Mouse (Mus musculus) layer of hippocampus, adult 8-10 months (tissue): ENCODE measurements around the gene Adar. TPM values are rescaled to one million over a fixed set of nuclear protein-coding genes. Genes with fewer than 3 reads are reported as not detected.

Experiments used
- DNase-seq, 2 experiments: peaks; one replicate each; pipeline ENCODE4 v3.0.0; 2022; ENCODE audit warnings: low spot score in 2 of 2
- total RNA-seq, 4 experiments: library from RNA; stranded (reverse); gene quantifications; 2 replicates each; pipeline ENCODE4 v1.2.4; 2022

The Adar gene
- total RNA-seq, result 100 to 1,000 TPM; 112 to 157 (median 131) TPM

GRCm38 (mm10) chr3:89714359-89715206 lies at the start of gene Adar:
Gene Adar, plus strand, starts transcription at chr3:89715022.
- DNase-seq, result peak; percentile 90 to 93

- no peak for DNase-seq
These were observed 47.7 kb upstream of the Adar start for GRCm38 (mm10) chr3:89667131-89667530.

GRCm38 (mm10) chr3:89671334-89671733 lies 43.5 kb upstream of the Adar start:
- DNase-seq, result no peak

GRCm38 (mm10) chr3:89672573-89673317 lies 42.1 kb upstream of the Adar start:
- DNase-seq, result no peak

GRCm38 (mm10) chr3:89677617-89678016 lies 37.2 kb upstream of the Adar start:
- no peak for DNase-seq

GRCm38 (mm10) chr3:89686031-89686430 lies 28.8 kb upstream of the Adar start:
- no peak for DNase-seq

- DNase-seq, result peak; percentile 81 to 92
These were observed 25.9 kb upstream of the Adar start for GRCm38 (mm10) chr3:89688694-89689581.

GRCm38 (mm10) chr3:89691776-89692175 lies 23.0 kb upstream of the Adar start:
- DNase-seq, result no peak

- peak; percentile 21 to 51 for DNase-seq
These were observed 18.5 kb upstream of the Adar start for GRCm38 (mm10) chr3:89696152-89696821.

GRCm38 (mm10) chr3:89698958-89699357 lies 15.9 kb upstream of the Adar start:
- no peak for DNase-seq

GRCm38 (mm10) chr3:89700461-89700860 lies 14.4 kb upstream of the Adar start:
- no peak for DNase-seq

GRCm38 (mm10) chr3:89703596-89703995 lies 11.2 kb upstream of the Adar start:
- DNase-seq, result no peak

GRCm38 (mm10) chr3:89704064-89704463 lies 10.8 kb upstream of the Adar start:
- DNase-seq, result peak; percentile 28 to 34

- no peak for DNase-seq
These were observed 565 bp downstream of the Adar start for GRCm38 (mm10) chr3:89715207-89715966.

- DNase-seq, result no peak
These were observed 1.1 kb downstream of the Adar start for GRCm38 (mm10) chr3:89715967-89716256.

GRCm38 (mm10) chr3:89722032-89722431 lies 7.2 kb downstream of the Adar start:
- DNase-seq, result no peak

- no peak for DNase-seq
These were observed 8.7 kb downstream of the Adar start for GRCm38 (mm10) chr3:89723400-89724084.

GRCm38 (mm10) chr3:89727028-89727427 lies 12.2 kb downstream of the Adar start:
- no peak for DNase-seq

- no peak for DNase-seq
These were observed 14.0 kb downstream of the Adar start for GRCm38 (mm10) chr3:89728848-89729247.
